Mouse (Mus musculus) liver, embryonic 13.5 days (tissue): ENCODE data around the gene Lars2. TPM values are rescaled to one million over a fixed set of nuclear protein-coding genes. Genes with fewer than 3 reads are reported as not detected.
A peak's percentile ranks its signal among the peaks of the same experiment; 100 is the strongest.

Experiments
- ATAC-seq: fragments of 200-750 bp; cut with Nextera tagmentation; 2 replicates; pipeline ENCODE4 v1.8.0; 2017; ENCODE audit warnings: low read depth, mild to moderate bottlenecking, moderate number of reproducible peaks, moderate library complexity
- DNase-seq: peaks from one replicate; pipeline ENCODE4 v3.0.0; 2022
- H3K27ac ChIP-seq: fragments of 300-500 bp; sonication (generic); 2 replicates; pipeline ENCODE4 v1.5.1; 2015; ENCODE audit warnings: moderate library complexity, mild to moderate bottlenecking, inconsistent platforms
- H3K27me3 ChIP-seq: fragments of 300-500 bp; sonication (generic); 2 replicates; pipeline ENCODE4 v1.6.1; 2015; ENCODE audit warnings: mild to moderate bottlenecking, inconsistent platforms
- H3K36me3 ChIP-seq: fragments of 300-500 bp; sonication (generic); 2 replicates; pipeline ENCODE4 v1.6.1; 2015; ENCODE audit warnings: mild to moderate bottlenecking, inconsistent platforms
- H3K4me1 ChIP-seq: fragments of 300-500 bp; sonication (generic); replicated peaks from 2 replicates; pipeline ENCODE4 v1.6.1; 2015; ENCODE audit warnings: inconsistent platforms
- H3K4me2 ChIP-seq: fragments of 300-500 bp; sonication (generic); 2 replicates; pipeline ENCODE4 v1.6.1; 2015; ENCODE audit warnings: inconsistent platforms, mild to moderate bottlenecking, moderate library complexity
- H3K4me3 ChIP-seq: fragments of 300-500 bp; sonication (generic); replicated peaks from 2 replicates; pipeline ENCODE4 v1.5.1; 2015; ENCODE audit warnings: mild to moderate bottlenecking, inconsistent platforms
- H3K9ac ChIP-seq: fragments of 300-500 bp; sonication (generic); 2 replicates; pipeline ENCODE4 v1.6.1; 2015; ENCODE audit warnings: mild to moderate bottlenecking, inconsistent platforms
- H3K9me3 ChIP-seq: fragments of 300-500 bp; sonication (generic); replicated peaks from 2 replicates; pipeline ENCODE4 v1.6.1; 2016; ENCODE audit warnings: inconsistent platforms
- WGBS: fragments of 180-500 bp; shearing (Covaris S2); methylation state at CpG from one replicate; pipeline ENCODE4 v1.1.7; 2015; ENCODE audit not compliant: insufficient replicate concordance; 5-methylcytosine and 5-hydroxymethylcytosine counted together
- polyA plus RNA-seq: library from polyadenylated mRNA; unstranded; fragments of >200 nt; fragmentation: Nextera tagmentation; extraction: Ambion mirVana; gene quantifications from 2 replicates; pipeline ENCODE4 v1.2.1, GENCODE M21; 2015

The Lars2 gene
- polyA plus RNA-seq, 1 experiment from 2014 or later = 768 TPM

DNA sequence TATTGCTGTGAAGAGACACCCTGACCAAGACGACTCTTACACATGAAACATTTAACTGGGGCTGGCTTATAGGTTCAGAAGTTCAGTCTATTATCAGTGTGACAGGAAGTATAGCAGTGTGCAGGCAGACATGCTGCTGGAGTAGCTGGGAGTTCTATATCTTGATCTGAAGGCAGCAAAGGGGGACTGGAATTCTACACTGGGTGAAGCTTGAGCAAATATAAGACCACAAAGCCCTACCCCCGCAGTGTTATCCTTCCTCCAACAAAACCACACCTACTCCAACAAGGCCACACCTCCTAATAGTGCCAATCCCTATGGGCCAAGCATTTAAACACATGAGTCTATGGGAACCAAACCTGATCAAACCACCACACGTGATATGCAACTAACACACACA lies 85.0 kb downstream of the Lars2 start:
- H3K4me3 ChIP-seq = no peak overlapping the region
- 0 out of 2 replicates have a peak, but pooled peaks cover 17% of the 10 kb centered on the region for H3K4me1 ChIP-seq
- H3K36me3 ChIP-seq = peaks cover 31% of the 10 kb centered on the region
- H3K4me2 ChIP-seq = no peak overlapping the region
- no peaks in the 10 kb centered on the region for H3K27me3 ChIP-seq
- H3K27ac ChIP-seq = no peak overlapping the region
- no peak for ATAC-seq
- DNase-seq = no peak
- H3K9ac ChIP-seq = no peak overlapping the region
- H3K9me3 ChIP-seq = no peaks in the 10 kb centered on the region
- 37% methylated on average over 3 of the region's 3 CpGs for WGBS

DNA sequence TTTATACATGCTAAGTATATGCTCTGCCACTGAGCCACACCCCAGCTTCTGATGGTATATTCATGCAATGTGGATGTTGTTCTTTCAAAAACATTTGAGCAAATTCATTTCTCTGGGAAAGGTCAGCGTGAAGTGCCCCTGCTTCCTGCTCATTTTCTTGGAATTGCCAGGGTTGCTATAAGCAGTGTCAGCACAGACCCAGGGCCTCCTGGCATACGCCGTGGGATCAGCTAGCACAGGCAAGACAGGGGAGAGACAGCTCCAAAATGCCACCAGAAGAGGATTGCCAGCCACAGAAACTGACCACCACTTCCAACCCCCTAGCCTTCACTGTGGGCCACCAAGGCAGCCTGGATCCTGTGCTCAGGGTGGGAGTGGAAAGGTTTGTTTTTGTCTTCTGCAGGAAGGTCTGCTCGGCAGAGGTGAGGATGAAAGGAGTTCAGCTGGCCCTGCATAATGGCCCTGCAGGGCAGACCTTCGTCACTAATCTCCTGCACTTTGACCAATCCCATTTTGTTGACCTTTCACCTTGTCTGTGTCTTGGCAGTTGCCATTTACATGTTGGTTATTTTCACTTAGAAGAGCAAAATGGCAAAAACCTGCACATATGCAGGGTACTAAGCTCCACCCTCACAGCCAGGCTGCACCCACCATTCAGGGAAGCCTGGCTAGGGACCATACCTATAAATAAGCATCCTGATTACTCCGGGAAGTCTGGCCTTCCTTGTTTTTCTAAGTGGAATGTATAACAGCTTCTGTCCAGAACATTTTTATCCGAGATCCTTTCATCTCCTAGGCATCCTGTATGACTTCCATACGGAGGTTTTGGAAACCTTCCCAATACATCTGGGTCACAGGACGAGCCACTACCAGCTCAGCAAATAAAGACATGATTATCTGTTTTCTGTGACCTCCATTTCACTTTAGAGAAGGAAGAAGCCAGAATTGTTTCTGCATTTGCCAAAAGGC lies 90.2 kb downstream of the Lars2 start:
- ATAC-seq = no peak

DNA sequence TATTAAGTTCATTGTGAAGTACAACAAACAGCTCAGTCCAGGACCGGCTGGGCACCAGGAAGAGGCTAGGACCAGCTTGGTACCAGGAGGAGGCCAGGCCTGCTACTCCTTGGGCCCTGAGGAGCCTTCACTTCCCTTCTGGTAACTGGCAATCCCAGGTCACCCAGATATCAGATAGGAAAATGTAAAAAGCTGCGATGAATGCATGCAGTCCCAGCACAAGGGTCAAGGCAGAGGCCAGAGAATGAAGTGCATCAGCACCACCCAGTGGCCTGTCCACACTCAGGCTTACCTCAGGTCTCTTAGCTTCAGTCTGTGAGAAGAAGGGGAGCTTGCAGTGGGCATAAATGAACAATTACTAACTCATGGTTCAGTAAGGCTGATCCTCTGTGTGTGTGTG lies 90.9 kb downstream of the Lars2 start:
- ATAC-seq (no peak), DNase-seq (no peak)
- Histone ChIP-seq H3K27me3 (no peaks in the 10 kb centered on the region), H3K9ac (no peak overlapping the region), H3K27ac (no peak overlapping the region), H3K9me3 (peaks cover 3% of the 10 kb centered on the region; the same call in 1 of the 2 replicates), H3K4me1 (0 out of 2 replicates have a peak, but pooled peaks cover 10% of the 10 kb centered on the region), H3K36me3 (peaks cover 38% of the 10 kb centered on the region), H3K4me2 (no peak overlapping the region), H3K4me3 (no peak overlapping the region)
- WGBS = 57% methylated on average over 2 of the region's 2 CpGs

More for the DNA sequence above, 90.2 kb downstream of the Lars2 start:
- peaks cover 3% of the 10 kb centered on the region; the same call in 1 of the 2 replicates for H3K9me3 ChIP-seq
- H3K27me3 ChIP-seq = no peaks in the 10 kb centered on the region
- H3K36me3 ChIP-seq = peaks cover 38% of the 10 kb centered on the region
- H3K9ac ChIP-seq = no peak overlapping the region
- 69% methylated on average over 9 of the region's 9 CpGs for WGBS
- H3K27ac ChIP-seq = peak overlapping the region; percentile 22
- no peak for DNase-seq
- H3K4me2 ChIP-seq = no peak overlapping the region
- 0 out of 2 replicates have a peak, but pooled peaks cover 10% of the 10 kb centered on the region for H3K4me1 ChIP-seq
- H3K4me3 ChIP-seq = no peak overlapping the region

- Histone ChIP-seq H3K4me1 (peaks cover 27% of the 10 kb centered on the region), H3K9ac (no peak overlapping the region), H3K4me2 (no peak overlapping the region), H3K36me3 (no peaks in the 10 kb centered on the region), H3K9me3 (no peaks in the 10 kb centered on the region), H3K27ac (no peak overlapping the region), H3K27me3 (no peaks in the 10 kb centered on the region), H3K4me3 (no peak overlapping the region)
- 72% methylated on average over 4 of the region's 4 CpGs for WGBS
- ATAC-seq = no peak
- no peak for DNase-seq
Measured at GRCm38 (mm10) chr9:123467141-123467620, 100.5 kb downstream of the Lars2 start.

GRCm38 (mm10) chr9:123468406-123469085 lies 101.8 kb downstream of the Lars2 start:
- peak overlapping the region; percentile 60 for H3K27ac ChIP-seq
- 25% methylated on average over 5 of the region's 5 CpGs for WGBS
- no peak overlapping the region for H3K4me3 ChIP-seq
- H3K9ac ChIP-seq = peak overlapping the region; percentile 0; the same call in 1 of the 2 replicates
- H3K36me3 ChIP-seq = no peaks in the 10 kb centered on the region
- H3K27me3 ChIP-seq = no peaks in the 10 kb centered on the region
- ATAC-seq = peak; percentile 92
- no peaks in the 10 kb centered on the region for H3K9me3 ChIP-seq
- DNase-seq = peak; percentile 42
- H3K4me1 ChIP-seq = peaks cover 36% of the 10 kb centered on the region
- H3K4me2 ChIP-seq = peak overlapping the region; percentile 13

GRCm38 (mm10) chr9:123469087-123469486 lies 102.4 kb downstream of the Lars2 start:
- no peaks in the 10 kb centered on the region for H3K36me3 ChIP-seq
- DNase-seq (no peak), ATAC-seq (peak; percentile 35)
- no peaks in the 10 kb centered on the region for H3K27me3 ChIP-seq
- peak overlapping the region; percentile 60 for H3K27ac ChIP-seq
- peaks cover 36% of the 10 kb centered on the region for H3K4me1 ChIP-seq
- H3K4me3 ChIP-seq = no peak overlapping the region
- H3K9ac ChIP-seq = peak overlapping the region; percentile 0; the same call in 1 of the 2 replicates
- H3K4me2 ChIP-seq = peak overlapping the region; percentile 13; the same call in 1 of the 2 replicates
- no peaks in the 10 kb centered on the region for H3K9me3 ChIP-seq

DNA sequence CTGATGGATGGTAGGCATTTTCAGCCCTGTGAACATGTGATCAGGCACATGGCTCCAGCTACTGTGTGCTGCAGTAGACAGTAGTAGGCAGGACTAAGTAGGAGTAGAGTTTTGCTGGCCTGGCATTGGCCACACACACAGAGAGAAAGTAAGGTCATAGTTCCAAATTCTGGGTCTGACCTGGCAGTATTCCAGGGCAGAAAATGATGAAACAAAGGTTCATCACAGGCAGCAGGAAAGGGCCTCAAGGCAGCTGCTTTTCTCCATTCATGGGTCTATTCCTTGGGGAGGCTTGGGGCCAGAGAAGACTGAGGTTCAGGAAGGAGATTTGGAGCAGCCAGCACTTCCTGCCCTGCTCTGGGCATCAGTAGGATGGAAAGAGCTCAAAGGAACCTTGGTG lies 106.7 kb downstream of the Lars2 start:
- no peaks in the 10 kb centered on the region for H3K9me3 ChIP-seq
- H3K27me3 ChIP-seq = peaks cover 2% of the 10 kb centered on the region; the same call in 1 of the 2 replicates
- H3K4me2 ChIP-seq = no peak overlapping the region
- DNase-seq (no peak), ATAC-seq (no peak)
- H3K36me3 ChIP-seq = no peaks in the 10 kb centered on the region
- H3K27ac ChIP-seq = no peak overlapping the region
- no peak overlapping the region for H3K9ac ChIP-seq
- H3K4me1 ChIP-seq = peaks cover 35% of the 10 kb centered on the region
- no peak overlapping the region for H3K4me3 ChIP-seq

DNA sequence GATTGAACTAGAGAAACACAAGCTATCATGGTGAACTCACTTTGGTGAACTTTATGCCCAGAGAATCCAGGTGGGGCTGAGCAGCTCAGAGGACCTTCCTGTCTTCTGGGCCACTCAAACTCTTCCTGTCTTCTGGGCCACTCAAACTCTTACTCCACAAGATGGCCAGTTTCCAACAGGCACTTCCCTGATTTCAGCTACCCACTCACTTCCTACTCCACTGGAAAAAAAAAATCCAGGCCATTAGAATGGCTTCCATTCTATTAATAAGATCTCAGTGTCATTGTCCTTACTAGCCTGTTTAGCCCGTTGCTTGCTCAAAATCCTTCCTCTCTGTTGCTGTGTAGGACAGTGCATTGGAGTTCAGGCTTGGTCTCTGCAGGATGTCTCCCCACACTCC lies 108.8 kb downstream of the Lars2 start:
- Histone ChIP-seq H3K9ac (no peak overlapping the region), H3K4me3 (no peak overlapping the region), H3K4me1 (peaks cover 35% of the 10 kb centered on the region), H3K4me2 (no peak overlapping the region), H3K27me3 (peaks cover 2% of the 10 kb centered on the region; the same call in 1 of the 2 replicates), H3K36me3 (peaks cover 8% of the 10 kb centered on the region; the same call in 1 of the 2 replicates), H3K27ac (no peak overlapping the region), H3K9me3 (no peaks in the 10 kb centered on the region)
- whole genome bisulfite sequencing = 48% methylated on average over 1 of the region's 1 CpGs
- ATAC-seq = no peak
- DNase-seq = no peak

- no peaks in the 10 kb centered on the region for H3K9me3 ChIP-seq
- H3K27me3 ChIP-seq = peaks cover 2% of the 10 kb centered on the region; the same call in 1 of the 2 replicates
- DNase-seq (peak; percentile 32), ATAC-seq (peak; percentile 45)
- H3K4me1 ChIP-seq = peaks cover 56% of the 10 kb centered on the region
- H3K4me3 ChIP-seq = peak overlapping the region; percentile 81
- H3K36me3 ChIP-seq = peaks cover 30% of the 10 kb centered on the region
- peak overlapping the region; percentile 65 for H3K9ac ChIP-seq
- H3K27ac ChIP-seq = peak overlapping the region; percentile 50
- H3K4me2 ChIP-seq = peak overlapping the region; percentile 95
- WGBS = 2% methylated on average over 23 of the region's 29 CpGs
Measured at GRCm38 (mm10) chr9:123478031-123478585, 111.4 kb downstream of the Lars2 start.

GRCm38 (mm10) chr9:123478586-123479195 lies 112.0 kb downstream of the Lars2 start, which contains the start of gene Limd1:
Gene Limd1, plus strand, starts transcription at chr9:123478706.
- DNase-seq (peak; percentile 66), ATAC-seq (peak; percentile 77)
- peaks cover 58% of the 10 kb centered on the region for H3K4me1 ChIP-seq

More at GRCm38 (mm10) chr9:123478586-123479195, 112.0 kb downstream of the Lars2 start, which contains the start of gene Limd1:
- Histone ChIP-seq H3K9ac (peak within 1 kb of the TSS; percentile 88), H3K4me3 (peak within 1 kb of the TSS; percentile 81), H3K27ac (peak within 1 kb of the TSS; percentile 91), H3K9me3 (no peaks in the 10 kb centered on the region), H3K36me3 (peaks cover 36% of the 10 kb centered on the region), H3K4me2 (peak within 1 kb of the TSS; percentile 95), H3K27me3 (peaks cover 2% of the 10 kb centered on the region; the same call in 1 of the 2 replicates)
- under 1% methylated on average over 35 of the region's 57 CpGs for WGBS
